Mouse (Mus musculus): Measurements from ENCODE around the gene Fam98b.

Fam98b gene

GRCm38 (mm10) chr2:117303391-117304350 is 54.1 kb downstream of the Fam98b start:
- DNase-seq: no peak

- no peak for DNase-seq
Measured at GRCm38 (mm10) chr2:117304941-117305340, 55.4 kb downstream of the Fam98b start.

- no peak for DNase-seq
Measured at GRCm38 (mm10) chr2:117307959-117308358, 58.4 kb downstream of the Fam98b start.

GRCm38 (mm10) chr2:117309046-117309445 is 59.5 kb downstream of the Fam98b start:
- DNase-seq: no peak

GRCm38 (mm10) chr2:117311349-117311748 is 61.8 kb downstream of the Fam98b start:
- no peak for DNase-seq

GRCm38 (mm10) chr2:117312030-117312429 is 62.5 kb downstream of the Fam98b start:
- DNase-seq: no peak

GRCm38 (mm10) chr2:117312441-117312895 is 62.9 kb downstream of the Fam98b start:
- no peak for DNase-seq

GRCm38 (mm10) chr2:117313586-117314235 is 64.2 kb downstream of the Fam98b start:
- DNase-seq: no peak

GRCm38 (mm10) chr2:117318991-117319390 is 69.5 kb downstream of the Fam98b start:
- DNase-seq: no peak

Measured in liver (tissue).